Mouse (Mus musculus) ES-Bruce4 (cell line): Measurements from ENCODE around the gene Mef2a. TPM values are rescaled to one million over a fixed set of nuclear protein-coding genes. Genes with fewer than 3 reads are reported as not detected.

Experiments
- H3K27ac ChIP-seq: 2 replicates; pipeline ENCODE4 v1.5.1; 2012; ENCODE audit warnings: low read length, inconsistent platforms; ENCODE audit not compliant: insufficient read depth
- H3K27me3 ChIP-seq: 2 replicates; pipeline ENCODE4 v1.6.1; 2012; ENCODE audit warnings: mild to moderate bottlenecking, low read length, inconsistent platforms; ENCODE audit not compliant: control insufficient read depth, poor library complexity, insufficient read depth, severe bottlenecking
- H3K36me3 ChIP-seq: 2 replicates; pipeline ENCODE4 v1.6.1; 2012; ENCODE audit warnings: inconsistent platforms, mild to moderate bottlenecking, low read length, moderate library complexity; ENCODE audit not compliant: control insufficient read depth, poor library complexity, insufficient read depth, severe bottlenecking
- H3K4me1 ChIP-seq: one replicate; pipeline ENCODE4 v1.8.1; 2011; ENCODE audit warnings: low read length; ENCODE audit not compliant: control insufficient read depth, insufficient read depth
- H3K4me3 ChIP-seq: 2 replicates; pipeline ENCODE4 v1.5.1; 2011; ENCODE audit warnings: low read depth, mild to moderate bottlenecking, low read length
- H3K9ac ChIP-seq: 2 replicates; pipeline ENCODE4 v1.6.1; 2012; ENCODE audit warnings: low read depth, mild to moderate bottlenecking, inconsistent platforms; ENCODE audit not compliant: poor library complexity, severe bottlenecking
- H3K9me3 ChIP-seq: replicated peaks from 2 replicates; pipeline ENCODE4 v1.6.1; 2012; ENCODE audit warnings: mild to moderate bottlenecking, low read length, inconsistent platforms; ENCODE audit not compliant: control insufficient read depth, poor library complexity, insufficient read depth, severe bottlenecking
- CTCF ChIP-seq: IDR thresholded peaks from one replicate; pipeline ENCODE4 v1.8.1; 2011; ENCODE audit warnings: low read depth, low read length
- EP300 ChIP-seq: IDR thresholded peaks from 2 replicates; pipeline ENCODE4 v1.6.1; 2011; ENCODE audit warnings: low read depth, low read length; ENCODE audit not compliant: insufficient read depth
- POLR2A ChIP-seq: IDR thresholded peaks from one replicate; pipeline ENCODE4 v1.8.1; 2011; ENCODE audit warnings: low read length; ENCODE audit not compliant: insufficient read depth
- polyA plus RNA-seq: library from polyadenylated mRNA; stranded (reverse); fragments of >200 nt; gene quantifications from 2 replicates; pipeline ENCODE4 v1.2.4, GENCODE M21; 2011; ENCODE audit warnings: low read depth; ENCODE audit not compliant: missing spikeins, insufficient read depth, insufficient read length

Gene Mef2a
- polyA plus RNA-seq, 1 experiment, result 29.5 TPM

GRCm38 (mm10) chr7:67246067-67246466, 126.6 kb downstream of the Mef2a start:
- no peaks in the 10 kb centered on the region for H3K36me3 ChIP-seq
- H3K9ac ChIP-seq, result no peak overlapping the region
- H3K27ac ChIP-seq, result no peak overlapping the region
- H3K27me3 ChIP-seq, result no peaks in the 10 kb centered on the region
- no peak overlapping the region for H3K4me3 ChIP-seq
- no peaks in the 10 kb centered on the region for H3K9me3 ChIP-seq
- no peaks in the 10 kb centered on the region for H3K4me1 ChIP-seq
- TF ChIP-seq POLR2A, result no peak
- TF ChIP-seq CTCF, result no peak
- TF ChIP-seq EP300, result no peak

GRCm38 (mm10) chr7:67245255-67245654, 127.4 kb downstream of the Mef2a start:
- Histone ChIP-seq H3K27ac (no peak overlapping the region), H3K36me3 (no peaks in the 10 kb centered on the region), H3K4me3 (no peak overlapping the region), H3K4me1 (no peaks in the 10 kb centered on the region), H3K9ac (no peak overlapping the region), H3K27me3 (no peaks in the 10 kb centered on the region), H3K9me3 (no peaks in the 10 kb centered on the region)
- no peak for TF ChIP-seq EP300
- no peak for TF ChIP-seq CTCF
- TF ChIP-seq POLR2A, result no peak

- no peaks in the 10 kb centered on the region for H3K4me1 ChIP-seq
- no peak overlapping the region for H3K4me3 ChIP-seq
- TF ChIP-seq EP300, result no peak
- TF ChIP-seq CTCF, result no peak
- no peak for TF ChIP-seq POLR2A
- H3K27me3 ChIP-seq, result no peaks in the 10 kb centered on the region
- no peak overlapping the region for H3K27ac ChIP-seq
- no peaks in the 10 kb centered on the region for H3K9me3 ChIP-seq
- H3K9ac ChIP-seq, result no peak overlapping the region
- H3K36me3 ChIP-seq, result no peaks in the 10 kb centered on the region
Measured at GRCm38 (mm10) chr7:67243894-67244282, 128.8 kb downstream of the Mef2a start.

- no peak for TF ChIP-seq EP300
- no peak for TF ChIP-seq POLR2A
- no peak for TF ChIP-seq CTCF
- H3K27ac ChIP-seq, result no peak overlapping the region
Measured at GRCm38 (mm10) chr7:67243121-67243893, 129.4 kb downstream of the Mef2a start.

GRCm38 (mm10) chr7:67241969-67242368, 130.7 kb downstream of the Mef2a start:
- H3K4me1 ChIP-seq, result no peaks in the 10 kb centered on the region
- no peak overlapping the region for H3K4me3 ChIP-seq
- no peaks in the 10 kb centered on the region for H3K36me3 ChIP-seq
- TF ChIP-seq CTCF, result no peak
- no peak for TF ChIP-seq POLR2A
- no peak for TF ChIP-seq EP300
- H3K27me3 ChIP-seq, result no peaks in the 10 kb centered on the region
- H3K27ac ChIP-seq, result no peak overlapping the region
- H3K9ac ChIP-seq, result no peak overlapping the region
- H3K9me3 ChIP-seq, result no peaks in the 10 kb centered on the region

More at GRCm38 (mm10) chr7:67243121-67243893, 129.4 kb downstream of the Mef2a start:
- Histone ChIP-seq H3K4me1 (no peaks in the 10 kb centered on the region), H3K9me3 (no peaks in the 10 kb centered on the region), H3K36me3 (no peaks in the 10 kb centered on the region), H3K9ac (no peak overlapping the region), H3K27me3 (no peaks in the 10 kb centered on the region), H3K4me3 (no peak overlapping the region)

- TF ChIP-seq CTCF, result no peak
- H3K9me3 ChIP-seq, result no peaks in the 10 kb centered on the region
- H3K27me3 ChIP-seq, result no peaks in the 10 kb centered on the region
- H3K9ac ChIP-seq, result no peak overlapping the region
- no peaks in the 10 kb centered on the region for H3K4me1 ChIP-seq
- H3K27ac ChIP-seq, result no peak overlapping the region
- H3K36me3 ChIP-seq, result no peaks in the 10 kb centered on the region
- no peak overlapping the region for H3K4me3 ChIP-seq
Measured at GRCm38 (mm10) chr7:67237752-67238151, 134.9 kb downstream of the Mef2a start.
